Mouse (Mus musculus): Measurements from ENCODE around the gene Slc12a8. TPM values are rescaled to one million over a fixed set of nuclear protein-coding genes. Genes with fewer than 3 reads are reported as not detected.

Slc12a8 gene
- polyA plus RNA-seq, 1 experiment from 2014 or later = 0.89 TPM

DNA sequence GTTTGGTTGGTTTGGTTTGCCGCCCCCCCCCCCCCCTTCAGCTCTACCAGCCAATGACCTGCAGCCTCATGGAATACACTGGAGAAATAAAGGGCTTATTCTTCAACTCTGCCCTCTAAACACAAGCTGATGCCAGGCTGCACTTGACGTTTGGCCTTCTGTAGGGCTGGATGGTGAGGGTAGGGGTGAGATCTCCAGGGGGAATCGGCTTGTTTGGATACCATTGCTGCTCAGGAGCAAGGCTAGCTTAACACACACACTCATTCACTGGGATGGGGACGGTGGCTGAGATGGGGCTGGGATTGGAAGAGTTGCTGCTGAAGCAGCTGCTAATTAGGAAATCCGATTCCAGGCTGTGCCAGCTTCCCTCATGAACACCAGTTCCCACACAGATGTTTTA lies 183.5 kb downstream of the Slc12a8 start:
- Histone ChIP-seq H3K27ac (no peak overlapping the region), H3K4me1 (replicated peaks; ENCODE audit: insufficient read depth, low read length) (peaks cover 6% of the 10 kb centered on the region), H3K27me3 (ENCODE audit: insufficient read depth, low read length) (no peaks in the 10 kb centered on the region), H3K4me2 (ENCODE audit: low read length) (no peak overlapping the region), H3K4me3 (replicated peaks; ENCODE audit: low read depth, low read length) (no peak overlapping the region), H3K9ac (ENCODE audit: low read depth, low read length) (no peak overlapping the region), H3K9me3 (replicated peaks; ENCODE audit: low read length) (no peaks in the 10 kb centered on the region), H3K36me3 (ENCODE audit: insufficient read depth, low read length) (no peaks in the 10 kb centered on the region)
- TF ChIP-seq CTCF (IDR thresholded peaks at IDR 0.05; ENCODE audit: low read depth) = no peak
- no peak for DNase-seq (ENCODE audit: low spot score)
- 61% methylated on average over 5 of the region's 5 CpGs for WGBS
- no peak for ATAC-seq (replicated peaks; ENCODE audit: low FRiP score, low read depth)

- peaks cover 6% of the 10 kb centered on the region for H3K4me1 ChIP-seq (replicated peaks; ENCODE audit: insufficient read depth, low read length)
- no peak overlapping the region for H3K9ac ChIP-seq (ENCODE audit: low read depth, low read length)
- H3K27me3 ChIP-seq (ENCODE audit: insufficient read depth, low read length) = no peaks in the 10 kb centered on the region
- H3K9me3 ChIP-seq (replicated peaks; ENCODE audit: low read length) = no peaks in the 10 kb centered on the region
- no peak overlapping the region for H3K4me3 ChIP-seq (replicated peaks; ENCODE audit: low read depth, low read length)
- no peak overlapping the region for H3K27ac ChIP-seq
- no peak for ATAC-seq (replicated peaks; ENCODE audit: low FRiP score, low read depth)
- TF ChIP-seq CTCF (IDR thresholded peaks at IDR 0.05; ENCODE audit: low read depth) = no peak
- no peaks in the 10 kb centered on the region for H3K36me3 ChIP-seq (ENCODE audit: insufficient read depth, low read length)
- 83% methylated on average over 4 of the region's 4 CpGs for WGBS
- H3K4me2 ChIP-seq (ENCODE audit: low read length) = no peak overlapping the region
- DNase-seq (ENCODE audit: low spot score) = no peak
Measured at GRCm38 (mm10) chr16:33701872-33702271, 184.7 kb downstream of the Slc12a8 start.

- no peaks in the 10 kb centered on the region; the same call in 1 of the 2 replicates for H3K4me1 ChIP-seq (replicated peaks; ENCODE audit: insufficient read depth, low read length)
- no peak for DNase-seq (ENCODE audit: low spot score)
- H3K36me3 ChIP-seq (ENCODE audit: insufficient read depth, low read length) = no peaks in the 10 kb centered on the region
- no peaks in the 10 kb centered on the region for H3K27me3 ChIP-seq (ENCODE audit: insufficient read depth, low read length)
- H3K9me3 ChIP-seq (replicated peaks; ENCODE audit: low read length) = no peaks in the 10 kb centered on the region
- no peak overlapping the region for H3K4me2 ChIP-seq (ENCODE audit: low read length)
- TF ChIP-seq CTCF (IDR thresholded peaks at IDR 0.05; ENCODE audit: low read depth) = no peak
- no peak overlapping the region for H3K27ac ChIP-seq
- H3K9ac ChIP-seq (ENCODE audit: low read depth, low read length) = no peak overlapping the region
- WGBS = 86% methylated on average over 9 of the region's 9 CpGs
- H3K4me3 ChIP-seq (replicated peaks; ENCODE audit: low read depth, low read length) = no peak overlapping the region
- ATAC-seq (replicated peaks; ENCODE audit: low FRiP score, low read depth) = no peak
Measured at GRCm38 (mm10) chr16:33704289-33704688, 187.2 kb downstream of the Slc12a8 start.

GRCm38 (mm10) chr16:33705258-33705657 lies 188.1 kb downstream of the Slc12a8 start:
- DNase-seq (ENCODE audit: low spot score) (peak; percentile 66), ATAC-seq (replicated peaks; ENCODE audit: low FRiP score, low read depth) (no peak)
- no peaks in the 10 kb centered on the region for H3K9me3 ChIP-seq (replicated peaks; ENCODE audit: low read length)
- no peaks in the 10 kb centered on the region for H3K27me3 ChIP-seq (ENCODE audit: insufficient read depth, low read length)
- H3K36me3 ChIP-seq (ENCODE audit: insufficient read depth, low read length) = no peaks in the 10 kb centered on the region
- H3K4me1 ChIP-seq (replicated peaks; ENCODE audit: insufficient read depth, low read length) = no peaks in the 10 kb centered on the region; the same call in 1 of the 2 replicates
- H3K4me3 ChIP-seq (replicated peaks; ENCODE audit: low read depth, low read length) = no peak overlapping the region
- H3K4me2 ChIP-seq (ENCODE audit: low read length) = peak overlapping the region; percentile 7; the same call in 1 of the 2 replicates
- H3K27ac ChIP-seq = peak overlapping the region; percentile 47; the same call in 1 of the 2 replicates
- WGBS = 11% methylated on average over 6 of the region's 6 CpGs
- H3K9ac ChIP-seq (ENCODE audit: low read depth, low read length) = no peak overlapping the region
- TF ChIP-seq CTCF (IDR thresholded peaks at IDR 0.05; ENCODE audit: low read depth) = no peak

DNA sequence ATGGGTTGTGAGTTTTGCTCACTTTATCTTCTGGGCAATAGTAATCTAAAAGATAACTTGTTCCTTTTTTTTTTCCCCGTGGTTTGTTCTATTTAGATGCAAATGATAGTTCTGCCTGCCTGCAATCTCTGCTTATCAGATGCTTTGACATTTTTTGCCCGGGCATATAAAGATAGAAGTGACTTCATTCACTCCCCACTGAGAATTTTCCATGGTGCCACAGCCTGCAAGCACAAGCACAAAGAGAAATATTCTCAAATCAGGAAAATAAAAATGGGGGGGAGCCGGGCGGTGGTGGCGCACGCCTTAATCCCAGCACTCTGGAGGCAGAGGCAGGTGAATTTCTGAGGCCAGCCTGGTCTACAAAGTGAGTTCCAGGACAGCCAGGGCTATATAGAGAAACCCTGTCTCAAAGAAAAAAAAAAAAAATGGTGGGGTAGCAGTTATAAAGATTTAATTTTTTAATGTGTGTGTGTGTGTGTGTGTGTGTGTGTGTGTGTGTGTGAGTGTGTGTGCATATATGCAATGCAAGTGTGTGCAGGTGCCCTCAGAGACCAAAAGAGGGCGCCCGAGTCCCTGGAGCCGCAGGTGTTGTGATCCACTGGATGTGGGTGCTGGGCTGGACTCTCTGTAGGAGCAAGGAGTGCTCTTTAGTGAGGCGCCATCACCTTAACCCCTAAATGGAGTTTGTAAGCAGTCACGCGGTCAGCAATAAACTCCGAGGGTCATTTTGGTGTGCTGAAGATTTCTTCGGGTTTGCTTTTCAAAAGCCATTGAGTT lies 189.2 kb downstream of the Slc12a8 start:
- H3K27me3 ChIP-seq (ENCODE audit: insufficient read depth, low read length) = no peaks in the 10 kb centered on the region
- ATAC-seq (replicated peaks; ENCODE audit: low FRiP score, low read depth) = no peak
- no peak overlapping the region for H3K9ac ChIP-seq (ENCODE audit: low read depth, low read length)
- no peak overlapping the region for H3K4me3 ChIP-seq (replicated peaks; ENCODE audit: low read depth, low read length)
- H3K36me3 ChIP-seq (ENCODE audit: insufficient read depth, low read length) = 0 out of 2 replicates have a peak, but pooled peaks cover 4% of the 10 kb centered on the region
- no peak for DNase-seq (ENCODE audit: low spot score)
- no peaks in the 10 kb centered on the region; the same call in 1 of the 2 replicates for H3K4me1 ChIP-seq (replicated peaks; ENCODE audit: insufficient read depth, low read length)
- H3K27ac ChIP-seq = no peak overlapping the region
- H3K9me3 ChIP-seq (replicated peaks; ENCODE audit: low read length) = no peaks in the 10 kb centered on the region
- no peak for TF ChIP-seq CTCF (IDR thresholded peaks at IDR 0.05; ENCODE audit: low read depth)
- no peak overlapping the region for H3K4me2 ChIP-seq (ENCODE audit: low read length)
- 93% methylated on average over 14 of the region's 14 CpGs for WGBS

DNA sequence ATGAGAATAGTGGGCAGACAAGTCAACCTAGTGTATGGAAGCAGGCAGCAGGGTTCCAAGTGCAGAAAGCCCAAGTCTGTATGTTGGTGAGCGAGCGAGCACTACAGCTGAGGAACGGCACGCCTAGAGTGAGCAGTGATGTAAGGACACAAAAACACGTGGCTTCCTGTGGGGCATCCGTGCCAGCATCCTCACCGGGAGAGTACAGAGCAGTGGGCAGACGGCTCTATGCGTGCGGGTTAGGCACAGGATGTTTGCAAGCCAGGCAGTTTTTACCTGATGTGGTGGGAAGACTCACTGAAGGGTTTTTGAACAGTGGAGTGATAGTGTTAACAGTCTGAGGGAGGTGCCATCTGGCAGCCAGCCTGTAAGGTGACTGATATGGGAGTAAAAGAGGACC lies 190.9 kb downstream of the Slc12a8 start:
- H3K4me2 ChIP-seq (ENCODE audit: low read length) = no peak overlapping the region
- no peak overlapping the region for H3K4me3 ChIP-seq (replicated peaks; ENCODE audit: low read depth, low read length)
- no peaks in the 10 kb centered on the region for H3K9me3 ChIP-seq (replicated peaks; ENCODE audit: low read length)
- no peaks in the 10 kb centered on the region for H3K27me3 ChIP-seq (ENCODE audit: insufficient read depth, low read length)
- no peak for DNase-seq (ENCODE audit: low spot score)
- H3K9ac ChIP-seq (ENCODE audit: low read depth, low read length) = no peak overlapping the region
- no peak for TF ChIP-seq CTCF (IDR thresholded peaks at IDR 0.05; ENCODE audit: low read depth)
- no peak overlapping the region for H3K27ac ChIP-seq
- H3K36me3 ChIP-seq (ENCODE audit: insufficient read depth, low read length) = 0 out of 2 replicates have a peak, but pooled peaks cover 4% of the 10 kb centered on the region
- 91% methylated on average over 10 of the region's 10 CpGs for WGBS
- H3K4me1 ChIP-seq (replicated peaks; ENCODE audit: insufficient read depth, low read length) = no peaks in the 10 kb centered on the region; the same call in 1 of the 2 replicates
- ATAC-seq (replicated peaks; ENCODE audit: low FRiP score, low read depth) = no peak

All from kidney, postnatal 0 days (tissue).